Mouse (Mus musculus): ENCODE measurements around the gene Prss34. TPM values are rescaled to one million over a fixed set of nuclear protein-coding genes. Genes with fewer than 3 reads are reported as not detected.
A peak's percentile ranks its signal among the peaks of the same experiment; 100 is the strongest.

Gene Prss34
- not detected in 2 replicates for polyA plus RNA-seq (2016; fragmentation: Nextera tagmentation; extraction: Ambion mirVana)

- Histone ChIP-seq H3K9ac (no peak within 1 kb of the TSS), H3K27me3 (no peaks in the 10 kb centered on the region), H3K27ac (no peak within 1 kb of the TSS), H3K9me3 (replicated peaks) (no peaks in the 10 kb centered on the region), H3K4me1 (no peaks in the 10 kb centered on the region), H3K36me3 (no peaks in the 10 kb centered on the region), H3K4me3 (no peak within 1 kb of the TSS), H3K4me2 (replicated peaks) (no peak within 1 kb of the TSS)
- no peak for ATAC-seq (ENCODE audit: low FRiP score)
- WGBS: 81% methylated on average over 5 of the region's 5 CpGs
Observed at GRCm38 (mm10) chr17:25298094-25298493, at the start of gene Prss34. Gene Prss34, plus strand, starts transcription at chr17:25298394.

- Histone ChIP-seq H3K4me3 (no peak overlapping the region), H3K9ac (no peak overlapping the region), H3K27me3 (peaks cover 23% of the 10 kb centered on the region), H3K9me3 (replicated peaks) (no peaks in the 10 kb centered on the region), H3K4me2 (replicated peaks) (no peak overlapping the region), H3K27ac (no peak overlapping the region), H3K4me1 (peaks cover 33% of the 10 kb centered on the region), H3K36me3 (peaks cover 7% of the 10 kb centered on the region; the same call in 1 of the 2 replicates)
- ATAC-seq (ENCODE audit: low FRiP score): no peak
- 80% methylated on average over 8 of the region's 8 CpGs for WGBS
Observed at GRCm38 (mm10) chr17:25250181-25250835, 47.9 kb upstream of the Prss34 start.

GRCm38 (mm10) chr17:25252643-25253042, 45.6 kb upstream of the Prss34 start:
- no peak overlapping the region for H3K4me3 ChIP-seq
- no peaks in the 10 kb centered on the region for H3K36me3 ChIP-seq
- peaks cover 39% of the 10 kb centered on the region for H3K27me3 ChIP-seq
- peak overlapping the region; percentile 33; the same call in 1 of the 2 replicates for H3K9ac ChIP-seq
- no peak overlapping the region; the same call in 1 of the 2 replicates for H3K4me2 ChIP-seq (replicated peaks)
- peaks cover 45% of the 10 kb centered on the region for H3K4me1 ChIP-seq
- no peaks in the 10 kb centered on the region for H3K9me3 ChIP-seq (replicated peaks)
- 18% methylated on average over 3 of the region's 3 CpGs for WGBS
- ATAC-seq (ENCODE audit: low FRiP score): peak; percentile 24; the same call in 1 of the 2 replicates
- H3K27ac ChIP-seq: peak overlapping the region; percentile 68

GRCm38 (mm10) chr17:25253760-25254159, 44.4 kb upstream of the Prss34 start:
- Histone ChIP-seq H3K9ac (0 out of 2 replicates have a peak overlapping the region, but pooled peaks have one; percentile 2), H3K4me3 (peak overlapping the region; percentile 11), H3K9me3 (replicated peaks) (no peaks in the 10 kb centered on the region), H3K4me2 (replicated peaks) (peak overlapping the region; percentile 33), H3K27me3 (peaks cover 39% of the 10 kb centered on the region), H3K36me3 (no peaks in the 10 kb centered on the region), H3K4me1 (peaks cover 48% of the 10 kb centered on the region), H3K27ac (peak overlapping the region; percentile 55; the same call in 1 of the 2 replicates)
- 15% methylated on average over 10 of the region's 10 CpGs for WGBS
- ATAC-seq (ENCODE audit: low FRiP score): peak; percentile 20; the same call in 1 of the 2 replicates

GRCm38 (mm10) chr17:25255110-25255509, 43.1 kb upstream of the Prss34 start:
- H3K27ac ChIP-seq: no peak overlapping the region
- WGBS: 67% methylated on average over 2 of the region's 2 CpGs
- no peak overlapping the region for H3K4me2 ChIP-seq (replicated peaks)
- no peak overlapping the region for H3K9ac ChIP-seq
- no peak overlapping the region for H3K4me3 ChIP-seq
- H3K36me3 ChIP-seq: peaks cover 10% of the 10 kb centered on the region
- no peak for ATAC-seq (ENCODE audit: low FRiP score)
- H3K9me3 ChIP-seq (replicated peaks): no peaks in the 10 kb centered on the region
- peaks cover 48% of the 10 kb centered on the region for H3K4me1 ChIP-seq
- H3K27me3 ChIP-seq: peaks cover 39% of the 10 kb centered on the region

- ATAC-seq (ENCODE audit: low FRiP score): peak; percentile 39; the same call in 1 of the 2 replicates
- Histone ChIP-seq H3K27me3 (peaks cover 39% of the 10 kb centered on the region), H3K4me1 (peaks cover 48% of the 10 kb centered on the region), H3K9ac (peak within 1 kb of the TSS; percentile 51), H3K9me3 (replicated peaks) (no peaks in the 10 kb centered on the region), H3K36me3 (peaks cover 13% of the 10 kb centered on the region), H3K4me3 (peak within 1 kb of the TSS; percentile 31), H3K4me2 (replicated peaks) (peak within 1 kb of the TSS; percentile 59), H3K27ac (no peak within 1 kb of the TSS)
- 5% methylated on average over 34 of the region's 35 CpGs for WGBS
Observed at GRCm38 (mm10) chr17:25256140-25256754, 41.9 kb upstream of the Prss34 start, which contains the start of gene Baiap3. Gene Baiap3, minus strand, starts transcription at chr17:25256364.

GRCm38 (mm10) chr17:25257804-25258261, 40.4 kb upstream of the Prss34 start:
- H3K9ac ChIP-seq: no peak overlapping the region
- H3K4me1 ChIP-seq: peaks cover 37% of the 10 kb centered on the region
- H3K9me3 ChIP-seq (replicated peaks): no peaks in the 10 kb centered on the region
- H3K4me2 ChIP-seq (replicated peaks): no peak overlapping the region
- WGBS: 54% methylated on average over 6 of the region's 6 CpGs
- H3K4me3 ChIP-seq: no peak overlapping the region
- H3K36me3 ChIP-seq: peaks cover 19% of the 10 kb centered on the region
- H3K27ac ChIP-seq: no peak overlapping the region
- no peak for ATAC-seq (ENCODE audit: low FRiP score)
- H3K27me3 ChIP-seq: peaks cover 39% of the 10 kb centered on the region

- no peak for ATAC-seq (ENCODE audit: low FRiP score)
- Histone ChIP-seq H3K9me3 (replicated peaks) (no peaks in the 10 kb centered on the region), H3K36me3 (peaks cover 79% of the 10 kb centered on the region), H3K9ac (no peak overlapping the region), H3K27ac (no peak overlapping the region), H3K4me3 (no peak overlapping the region), H3K4me1 (peaks cover 2% of the 10 kb centered on the region; the same call in 1 of the 2 replicates), H3K27me3 (no peaks in the 10 kb centered on the region), H3K4me2 (replicated peaks) (no peak overlapping the region)
- 74% methylated on average over 3 of the region's 3 CpGs for WGBS
Observed at GRCm38 (mm10) chr17:25264453-25264852, 33.7 kb upstream of the Prss34 start.

- no peak overlapping the region for H3K27ac ChIP-seq
- peak overlapping the region; percentile 10; the same call in 1 of the 2 replicates for H3K4me3 ChIP-seq
- H3K4me1 ChIP-seq: peaks cover 36% of the 10 kb centered on the region
- H3K9me3 ChIP-seq (replicated peaks): no peaks in the 10 kb centered on the region
- no peaks in the 10 kb centered on the region for H3K27me3 ChIP-seq
- H3K4me2 ChIP-seq (replicated peaks): peak overlapping the region; percentile 99
- 85% methylated on average over 2 of the region's 2 CpGs for WGBS
- H3K9ac ChIP-seq: 0 out of 2 replicates have a peak overlapping the region, but pooled peaks have one; percentile 10
- no peak for ATAC-seq (ENCODE audit: low FRiP score)
- H3K36me3 ChIP-seq: peaks cover 39% of the 10 kb centered on the region
Observed at GRCm38 (mm10) chr17:25270795-25271335, 27.3 kb upstream of the Prss34 start.

GRCm38 (mm10) chr17:25272326-25272725, 25.9 kb upstream of the Prss34 start:
- H3K36me3 ChIP-seq: peaks cover 24% of the 10 kb centered on the region
- ATAC-seq (ENCODE audit: low FRiP score): no peak
- peak overlapping the region; percentile 98 for H3K27ac ChIP-seq
- H3K9me3 ChIP-seq (replicated peaks): no peaks in the 10 kb centered on the region
- 1% methylated on average over 10 of the region's 10 CpGs for WGBS
- H3K9ac ChIP-seq: peak overlapping the region; percentile 100
- peak overlapping the region; percentile 99 for H3K4me2 ChIP-seq (replicated peaks)
- H3K4me3 ChIP-seq: peak overlapping the region; percentile 98
- H3K4me1 ChIP-seq: peaks cover 36% of the 10 kb centered on the region
- no peaks in the 10 kb centered on the region for H3K27me3 ChIP-seq

GRCm38 (mm10) chr17:25272951-25273705, 25.1 kb upstream of the Prss34 start:
- Histone ChIP-seq H3K27ac (peak overlapping the region; percentile 98), H3K9me3 (replicated peaks) (no peaks in the 10 kb centered on the region), H3K4me1 (peaks cover 36% of the 10 kb centered on the region), H3K4me2 (replicated peaks) (peak overlapping the region; percentile 99), H3K27me3 (no peaks in the 10 kb centered on the region), H3K9ac (peak overlapping the region; percentile 100), H3K4me3 (peak overlapping the region; percentile 98), H3K36me3 (peaks cover 16% of the 10 kb centered on the region)
- ATAC-seq (ENCODE audit: low FRiP score): peak; percentile 92
- WGBS: under 1% methylated on average over 72 of the region's 92 CpGs

Measured in hindbrain, embryonic 12.5 days (tissue).